Mouse (Mus musculus): ENCODE data around the gene Olfr1158. TPM values are rescaled to one million over a fixed set of nuclear protein-coding genes. Genes with fewer than 3 reads are reported as not detected.
"Not testable (repeated sequence)": the region's sequence is repeated elsewhere in the genome, so short reads cannot be mapped to it uniquely, and the experiment has no call there.

Olfr1158 gene
- polyA plus RNA-seq, 2 experiments: not detected

DNA sequence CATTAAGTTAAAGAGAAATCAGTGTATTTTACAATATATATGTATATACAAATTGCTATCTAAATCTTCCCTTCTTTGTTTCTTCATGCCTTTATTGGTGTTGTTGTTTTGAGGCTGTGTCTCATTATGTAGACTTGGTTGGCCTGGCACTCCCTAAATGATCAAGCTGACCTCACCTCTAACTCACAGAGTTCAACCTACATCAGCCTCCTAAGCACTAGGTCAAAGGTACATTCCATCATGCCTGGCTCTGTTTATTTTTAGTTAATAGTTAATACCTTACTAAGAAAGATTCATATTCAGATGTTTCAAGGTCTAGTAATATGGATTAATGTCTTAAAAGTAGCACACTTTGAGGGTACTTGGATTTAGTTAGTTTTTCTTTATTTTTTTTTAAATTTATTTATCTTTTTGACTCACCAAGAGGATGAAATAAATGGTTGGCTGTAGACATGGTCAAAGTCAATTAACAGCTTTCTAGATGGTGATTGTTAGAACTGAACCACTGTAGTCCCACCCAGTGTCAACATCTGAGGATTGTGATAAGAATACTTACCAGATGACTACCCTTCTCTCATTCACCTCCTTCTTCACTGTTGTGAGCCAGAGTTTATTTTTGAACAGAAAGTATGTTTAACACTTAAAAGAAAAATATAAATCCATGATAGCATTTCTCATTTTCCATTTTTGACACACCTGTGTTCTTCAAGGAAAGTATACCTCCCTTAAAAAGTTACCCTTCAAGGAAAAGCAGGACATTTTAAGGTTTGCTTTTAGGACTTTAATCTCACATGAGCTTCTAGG, 17.8 kb downstream of the Olfr1158 start, which contains the start of gene Olfr1160:
Gene Olfr1160 (minus strand): TSS at position 754 of the 804 bp plus-strand sequence.
- no peak within 1 kb of the TSS for H3K27ac ChIP-seq (replicated peaks; ENCODE audit: low read depth, low read length)
- no peaks in the 10 kb centered on the region for H3K9me3 ChIP-seq (ENCODE audit: control insufficient read depth, low read length)
- H3K4me3 ChIP-seq (replicated peaks; ENCODE audit: low read length): no peak within 1 kb of the TSS
- TF ChIP-seq POLR2A (IDR thresholded peaks at IDR 0.05; ENCODE audit: borderline replicate concordance, extremely low read depth, insufficient read depth, insufficient read length): no peak
- H3K4me2 ChIP-seq (replicated peaks; ENCODE audit: low read depth, low read length, severe bottlenecking): no peak within 1 kb of the TSS
- no peak for ATAC-seq (ENCODE audit: low FRiP score, low read depth)
- no peak within 1 kb of the TSS for H3K9ac ChIP-seq (ENCODE audit: low read depth, low read length, severe bottlenecking)
- no peaks in the 10 kb centered on the region for H3K27me3 ChIP-seq (ENCODE audit: control insufficient read depth, insufficient read depth, low read length)
- H3K36me3 ChIP-seq (ENCODE audit: control insufficient read depth, insufficient read depth, low read length): no peaks in the 10 kb centered on the region
- H3K4me1 ChIP-seq (ENCODE audit: control insufficient read depth, insufficient read depth, low read length): no peaks in the 10 kb centered on the region
- DNase-seq (ENCODE audit: low spot score): no peak

DNA sequence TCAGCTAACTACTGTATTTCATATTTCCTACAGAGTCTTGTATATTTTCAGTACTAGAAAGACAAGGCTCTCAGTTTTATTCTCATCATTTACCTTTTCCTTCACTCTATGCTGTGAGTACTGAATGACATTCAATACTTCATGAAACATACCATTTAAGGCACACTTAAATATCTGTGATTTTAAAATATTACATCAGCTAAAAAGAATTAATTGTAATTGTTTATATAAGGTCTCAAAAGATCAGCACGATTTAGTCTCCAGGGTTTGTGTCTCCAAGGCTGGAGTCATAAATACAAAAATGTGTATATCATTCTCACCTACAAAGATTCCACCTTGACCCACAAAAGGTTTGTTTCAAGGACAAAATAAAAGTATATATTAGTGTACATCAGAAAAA, 32.6 kb downstream of the Olfr1158 start, which contains the start of gene Olfr1161:
Gene Olfr1161 (plus strand): TSS at position 301 of the 400 bp plus-strand sequence.
- not testable (repeated sequence) for H3K27ac ChIP-seq (replicated peaks; ENCODE audit: low read depth, low read length); H3K36me3 ChIP-seq (ENCODE audit: control insufficient read depth, insufficient read depth, low read length); DNase-seq (ENCODE audit: low spot score); H3K9ac ChIP-seq (ENCODE audit: low read depth, low read length, severe bottlenecking); H3K4me2 ChIP-seq (replicated peaks; ENCODE audit: low read depth, low read length, severe bottlenecking); H3K9me3 ChIP-seq (ENCODE audit: control insufficient read depth, low read length); H3K4me1 ChIP-seq (ENCODE audit: control insufficient read depth, insufficient read depth, low read length); ATAC-seq (ENCODE audit: low FRiP score, low read depth); H3K4me3 ChIP-seq (replicated peaks; ENCODE audit: low read length); H3K27me3 ChIP-seq (ENCODE audit: control insufficient read depth, insufficient read depth, low read length)
- WGBS: 80% methylated on average over 1 of the region's 1 CpGs

DNA sequence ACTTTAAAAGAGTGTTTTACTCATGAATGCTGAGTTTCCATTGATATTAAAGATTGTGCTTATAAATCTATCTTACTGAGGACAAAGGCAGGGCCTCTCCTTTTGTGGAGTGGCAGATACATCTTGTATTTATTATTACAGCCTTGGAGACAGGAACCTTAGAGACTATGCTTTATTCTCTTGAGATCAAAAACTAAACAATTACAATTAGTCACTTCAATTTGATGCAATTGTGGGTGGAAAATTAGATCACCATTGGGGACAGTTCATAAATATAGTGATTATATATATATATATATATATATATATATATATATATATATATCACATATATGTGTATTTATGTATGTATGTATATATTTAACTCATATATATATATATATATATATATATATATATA, 47.7 kb downstream of the Olfr1158 start, which contains the start of gene Olfr73:
Gene Olfr73 (minus strand): TSS at position 101 of the 400 bp plus-strand sequence.
- no peaks in the 10 kb centered on the region for H3K27me3 ChIP-seq (ENCODE audit: control insufficient read depth, insufficient read depth, low read length)
- H3K4me2 ChIP-seq (replicated peaks; ENCODE audit: low read depth, low read length, severe bottlenecking): no peak within 1 kb of the TSS
- H3K4me3 ChIP-seq (replicated peaks; ENCODE audit: low read length): no peak within 1 kb of the TSS
- TF ChIP-seq POLR2A (IDR thresholded peaks at IDR 0.05; ENCODE audit: borderline replicate concordance, extremely low read depth, insufficient read depth, insufficient read length): no peak
- ATAC-seq (ENCODE audit: low FRiP score, low read depth): no peak
- no peak for DNase-seq (ENCODE audit: low spot score)
- H3K9me3 ChIP-seq (ENCODE audit: control insufficient read depth, low read length): no peaks in the 10 kb centered on the region
- H3K4me1 ChIP-seq (ENCODE audit: control insufficient read depth, insufficient read depth, low read length): no peaks in the 10 kb centered on the region
- no peaks in the 10 kb centered on the region for H3K36me3 ChIP-seq (ENCODE audit: control insufficient read depth, insufficient read depth, low read length)
- no peak within 1 kb of the TSS for H3K27ac ChIP-seq (replicated peaks; ENCODE audit: low read depth, low read length)
- H3K9ac ChIP-seq (ENCODE audit: low read depth, low read length, severe bottlenecking): no peak within 1 kb of the TSS

Other genes with a start within 250 kb of the Olfr1158 start
- not detected in 2 replicates for gene Olfr1140, start 246.4 kb upstream of the Olfr1158 start, polyA plus RNA-seq (2012; rRNA removed)
- gene Olfr1140, start 246.4 kb upstream of the Olfr1158 start, polyA plus RNA-seq (2014; fragmentation: Nextera tagmentation; extraction: Ambion mirVana): not detected in 2 replicates
- gene Olfr1141, start 236.1 kb upstream of the Olfr1158 start, polyA plus RNA-seq (2012; rRNA removed): not detected in 2 replicates
- not detected in 2 replicates for gene Olfr1141, start 236.1 kb upstream of the Olfr1158 start, polyA plus RNA-seq (2014; fragmentation: Nextera tagmentation; extraction: Ambion mirVana)
- gene Olfr152, start 210.6 kb upstream of the Olfr1158 start, polyA plus RNA-seq (2012; rRNA removed): not detected in 2 replicates
- not detected in 2 replicates for gene Olfr152, start 210.6 kb upstream of the Olfr1158 start, polyA plus RNA-seq (2014; fragmentation: Nextera tagmentation; extraction: Ambion mirVana)
- not detected in 2 replicates for gene Olfr1143, start 189.5 kb upstream of the Olfr1158 start, polyA plus RNA-seq (2012; rRNA removed)
- gene Olfr1143, start 189.5 kb upstream of the Olfr1158 start, polyA plus RNA-seq (2014; fragmentation: Nextera tagmentation; extraction: Ambion mirVana): not detected in 2 replicates
- gene Olfr1145, start 180.3 kb upstream of the Olfr1158 start, polyA plus RNA-seq (2012; rRNA removed): not detected in 2 replicates
- not detected in 2 replicates for gene Olfr1145, start 180.3 kb upstream of the Olfr1158 start, polyA plus RNA-seq (2014; fragmentation: Nextera tagmentation; extraction: Ambion mirVana)
- not detected in 2 replicates for gene Olfr1148, start 159.6 kb upstream of the Olfr1158 start, polyA plus RNA-seq (2012; rRNA removed)
- not detected in 2 replicates for gene Olfr1148, start 159.6 kb upstream of the Olfr1158 start, polyA plus RNA-seq (2014; fragmentation: Nextera tagmentation; extraction: Ambion mirVana)
- gene Olfr1150-ps1, start 146.1 kb upstream of the Olfr1158 start, polyA plus RNA-seq (2012; rRNA removed): not detected in 2 replicates
- gene Olfr1150-ps1, start 146.1 kb upstream of the Olfr1158 start, polyA plus RNA-seq (2014; fragmentation: Nextera tagmentation; extraction: Ambion mirVana): not detected in 2 replicates
- not detected in 2 replicates for gene Olfr1151, start 134.3 kb upstream of the Olfr1158 start, polyA plus RNA-seq (2012; rRNA removed)
- not detected in 2 replicates for gene Olfr1151, start 134.3 kb upstream of the Olfr1158 start, polyA plus RNA-seq (2014; fragmentation: Nextera tagmentation; extraction: Ambion mirVana)
- not detected in 2 replicates for gene Olfr1152, start 123.6 kb upstream of the Olfr1158 start, polyA plus RNA-seq (2012; rRNA removed)
- not detected in 2 replicates for gene Olfr1152, start 123.6 kb upstream of the Olfr1158 start, polyA plus RNA-seq (2014; fragmentation: Nextera tagmentation; extraction: Ambion mirVana)
- gene Olfr1153, start 95.2 kb upstream of the Olfr1158 start, polyA plus RNA-seq (2012; rRNA removed): not detected in 2 replicates
- not detected in 2 replicates for gene Olfr1153, start 95.2 kb upstream of the Olfr1158 start, polyA plus RNA-seq (2014; fragmentation: Nextera tagmentation; extraction: Ambion mirVana)
- not detected in 2 replicates for gene Olfr1154, start 84.9 kb upstream of the Olfr1158 start, polyA plus RNA-seq (2012; rRNA removed)
- gene Olfr1154, start 84.9 kb upstream of the Olfr1158 start, polyA plus RNA-seq (2014; fragmentation: Nextera tagmentation; extraction: Ambion mirVana): not detected in 2 replicates
- gene Olfr1155, start 45.0 kb upstream of the Olfr1158 start, polyA plus RNA-seq (2012; rRNA removed): not detected in 2 replicates
- gene Olfr1155, start 45.0 kb upstream of the Olfr1158 start, polyA plus RNA-seq (2014; fragmentation: Nextera tagmentation; extraction: Ambion mirVana): not detected in 2 replicates
- not detected in 2 replicates for gene Olfr1156, start 37.0 kb upstream of the Olfr1158 start, polyA plus RNA-seq (2012; rRNA removed)
- not detected in 2 replicates for gene Olfr1156, start 37.0 kb upstream of the Olfr1158 start, polyA plus RNA-seq (2014; fragmentation: Nextera tagmentation; extraction: Ambion mirVana)
- gene Olfr1157, start 21.8 kb upstream of the Olfr1158 start, polyA plus RNA-seq (2012; rRNA removed): not detected in 2 replicates
- gene Olfr1157, start 21.8 kb upstream of the Olfr1158 start, polyA plus RNA-seq (2014; fragmentation: Nextera tagmentation; extraction: Ambion mirVana): not detected in 2 replicates
- not detected in 2 replicates for gene Olfr74, start 15.4 kb upstream of the Olfr1158 start, polyA plus RNA-seq (2012; rRNA removed)
- gene Olfr74, start 15.4 kb upstream of the Olfr1158 start, polyA plus RNA-seq (2014; fragmentation: Nextera tagmentation; extraction: Ambion mirVana): not detected in 2 replicates
- not detected in 2 replicates for gene Olfr1160, start 18.2 kb downstream of the Olfr1158 start, polyA plus RNA-seq (2012; rRNA removed)
- gene Olfr1160, start 18.2 kb downstream of the Olfr1158 start, polyA plus RNA-seq (2014; fragmentation: Nextera tagmentation; extraction: Ambion mirVana): not detected in 2 replicates
- gene Olfr1161, start 32.7 kb downstream of the Olfr1158 start, polyA plus RNA-seq (2012; rRNA removed): not detected in 2 replicates
- gene Olfr1161, start 32.7 kb downstream of the Olfr1158 start, polyA plus RNA-seq (2014; fragmentation: Nextera tagmentation; extraction: Ambion mirVana): not detected in 2 replicates
- not detected in 2 replicates for gene Olfr73, start 47.6 kb downstream of the Olfr1158 start, polyA plus RNA-seq (2012; rRNA removed)
- gene Olfr73, start 47.6 kb downstream of the Olfr1158 start, polyA plus RNA-seq (2014; fragmentation: Nextera tagmentation; extraction: Ambion mirVana): not detected in 2 replicates
- gene Olfr1162, start 61.0 kb downstream of the Olfr1158 start, polyA plus RNA-seq (2012; rRNA removed): not detected in 2 replicates
- not detected in 2 replicates for gene Olfr1162, start 61.0 kb downstream of the Olfr1158 start, polyA plus RNA-seq (2014; fragmentation: Nextera tagmentation; extraction: Ambion mirVana)
- not detected in 2 replicates for gene Olfr1163, start 81.7 kb downstream of the Olfr1158 start, polyA plus RNA-seq (2012; rRNA removed)
- not detected in 2 replicates for gene Olfr1163, start 81.7 kb downstream of the Olfr1158 start, polyA plus RNA-seq (2014; fragmentation: Nextera tagmentation; extraction: Ambion mirVana)
- not detected in 2 replicates for gene Olfr1164, start 103.9 kb downstream of the Olfr1158 start, polyA plus RNA-seq (2012; rRNA removed)
- gene Olfr1164, start 103.9 kb downstream of the Olfr1158 start, polyA plus RNA-seq (2014; fragmentation: Nextera tagmentation; extraction: Ambion mirVana): not detected in 2 replicates
- not detected in 2 replicates for gene Olfr1166, start 138.2 kb downstream of the Olfr1158 start, polyA plus RNA-seq (2012; rRNA removed)
- gene Olfr1166, start 138.2 kb downstream of the Olfr1158 start, polyA plus RNA-seq (2014; fragmentation: Nextera tagmentation; extraction: Ambion mirVana): not detected in 2 replicates
- gene Olfr1167, start 165.1 kb downstream of the Olfr1158 start, polyA plus RNA-seq (2012; rRNA removed): not detected in 2 replicates
- not detected in 2 replicates for gene Olfr1167, start 165.1 kb downstream of the Olfr1158 start, polyA plus RNA-seq (2014; fragmentation: Nextera tagmentation; extraction: Ambion mirVana)
- gene Olfr1168, start 191.8 kb downstream of the Olfr1158 start, polyA plus RNA-seq (2012; rRNA removed): not detected in 2 replicates
- gene Olfr1168, start 191.8 kb downstream of the Olfr1158 start, polyA plus RNA-seq (2014; fragmentation: Nextera tagmentation; extraction: Ambion mirVana): not detected in 2 replicates
- not detected in 2 replicates for gene Olfr1170, start 238.2 kb downstream of the Olfr1158 start, polyA plus RNA-seq (2012; rRNA removed)
- gene Olfr1170, start 238.2 kb downstream of the Olfr1158 start, polyA plus RNA-seq (2014; fragmentation: Nextera tagmentation; extraction: Ambion mirVana): not detected in 2 replicates